Mouse (Mus musculus): ENCODE measurements at regions not wholly inside any gene's neighbourhood (a gene's known extent, or its start where the extent isn't known, plus 50 kb on each side); places are given as distances from the start of the nearest gene placed in this dataset.

DNA sequence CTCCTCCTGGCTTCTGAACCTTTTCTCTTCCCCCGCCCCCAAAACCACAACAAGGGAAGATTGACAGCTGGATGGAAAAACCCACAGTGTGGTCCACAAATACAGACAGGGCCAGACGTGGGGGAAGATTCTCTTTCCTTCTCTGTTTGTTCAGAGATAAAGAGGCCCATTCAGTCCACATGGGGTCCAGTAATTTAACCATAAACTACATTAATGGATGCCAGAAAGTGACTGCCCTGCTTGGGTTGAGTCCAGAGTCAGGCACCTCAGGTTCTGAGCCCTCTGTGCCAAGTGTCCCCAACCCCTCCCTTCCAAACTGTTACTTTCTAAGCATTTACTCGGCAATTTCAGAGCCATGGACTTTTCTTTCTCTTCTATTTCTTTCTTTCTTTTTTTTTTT lies 121.9 kb upstream of the Smyd2 start:
- Histone ChIP-seq H3K27ac (ENCODE audit: low read depth, low read length) (no peak overlapping the region), H3K4me2 (replicated peaks; ENCODE audit: low read depth, low read length) (no peak overlapping the region), H3K9ac (ENCODE audit: low read depth, low read length) (no peak overlapping the region), H3K9me3 (ENCODE audit: control insufficient read depth, low read length) (no peaks in the 10 kb centered on the region), H3K4me3 (ENCODE audit: low read depth, low read length) (no peak overlapping the region), H3K36me3 (ENCODE audit: control insufficient read depth, insufficient read depth, low read length) (no peaks in the 10 kb centered on the region), H3K4me1 (replicated peaks; ENCODE audit: control insufficient read depth, insufficient read depth, low read length) (no peaks in the 10 kb centered on the region; the same call in 1 of the 2 replicates), H3K27me3 (ENCODE audit: control insufficient read depth, insufficient read depth, low read length) (no peaks in the 10 kb centered on the region)
- DNase-seq (ENCODE audit: low spot score) (no peak), ATAC-seq (ENCODE audit: low FRiP score) (no peak)
- WGBS, result 56% methylated on average over 3 of the region's 3 CpGs

GRCm38 (mm10) chr1:190043156-190043555 lies 121.0 kb upstream of the Smyd2 start:
- Histone ChIP-seq H3K27me3 (ENCODE audit: control insufficient read depth, insufficient read depth, low read length) (no peaks in the 10 kb centered on the region), H3K4me1 (replicated peaks; ENCODE audit: control insufficient read depth, insufficient read depth, low read length) (no peaks in the 10 kb centered on the region; the same call in 1 of the 2 replicates), H3K9me3 (ENCODE audit: control insufficient read depth, low read length) (no peaks in the 10 kb centered on the region), H3K4me2 (replicated peaks; ENCODE audit: low read depth, low read length) (no peak overlapping the region), H3K27ac (ENCODE audit: low read depth, low read length) (no peak overlapping the region), H3K4me3 (ENCODE audit: low read depth, low read length) (no peak overlapping the region), H3K36me3 (ENCODE audit: control insufficient read depth, insufficient read depth, low read length) (no peaks in the 10 kb centered on the region), H3K9ac (ENCODE audit: low read depth, low read length) (no peak overlapping the region)
- WGBS, result 89% methylated on average over 10 of the region's 10 CpGs
- ATAC-seq (ENCODE audit: low FRiP score) (no peak), DNase-seq (ENCODE audit: low spot score) (no peak)

DNA sequence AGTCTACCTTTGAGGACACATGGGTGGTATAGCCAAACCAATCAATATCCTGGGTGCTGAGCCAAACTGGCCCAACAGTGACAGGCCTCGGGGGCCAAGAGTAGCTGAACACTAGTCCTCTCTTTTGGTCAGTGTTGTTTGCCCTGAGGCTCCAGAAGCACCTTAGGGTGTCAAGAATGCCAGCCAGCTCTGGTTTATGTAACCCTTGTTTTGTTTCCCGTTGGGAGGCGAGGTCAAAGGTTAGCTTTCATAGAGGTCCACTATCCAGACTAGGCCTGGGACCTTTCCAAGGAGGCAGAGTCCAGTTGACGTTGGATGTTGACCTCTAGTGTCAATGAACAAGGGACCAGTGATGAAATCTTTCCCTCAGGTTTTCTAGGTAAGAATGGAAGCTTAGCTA lies 120.0 kb upstream of the Smyd2 start:
- Histone ChIP-seq H3K4me2 (replicated peaks; ENCODE audit: low read depth, low read length) (no peak overlapping the region), H3K4me3 (ENCODE audit: low read depth, low read length) (no peak overlapping the region), H3K27me3 (ENCODE audit: control insufficient read depth, insufficient read depth, low read length) (no peaks in the 10 kb centered on the region), H3K27ac (ENCODE audit: low read depth, low read length) (no peak overlapping the region), H3K9me3 (ENCODE audit: control insufficient read depth, low read length) (no peaks in the 10 kb centered on the region), H3K4me1 (replicated peaks; ENCODE audit: control insufficient read depth, insufficient read depth, low read length) (no peaks in the 10 kb centered on the region; the same call in 1 of the 2 replicates), H3K9ac (ENCODE audit: low read depth, low read length) (no peak overlapping the region), H3K36me3 (ENCODE audit: control insufficient read depth, insufficient read depth, low read length) (no peaks in the 10 kb centered on the region)
- 86% methylated on average over 4 of the region's 4 CpGs for WGBS
- ATAC-seq (ENCODE audit: low FRiP score) (no peak), DNase-seq (ENCODE audit: low spot score) (no peak)

GRCm38 (mm10) chr1:190041096-190041706 lies 119.0 kb upstream of the Smyd2 start:
- no peaks in the 10 kb centered on the region for H3K4me1 ChIP-seq (replicated peaks; ENCODE audit: control insufficient read depth, insufficient read depth, low read length)
- ATAC-seq (ENCODE audit: low FRiP score), result no peak
- H3K9me3 ChIP-seq (ENCODE audit: control insufficient read depth, low read length), result no peaks in the 10 kb centered on the region
- H3K9ac ChIP-seq (ENCODE audit: low read depth, low read length), result no peak overlapping the region
- no peaks in the 10 kb centered on the region for H3K36me3 ChIP-seq (ENCODE audit: control insufficient read depth, insufficient read depth, low read length)
- no peaks in the 10 kb centered on the region for H3K27me3 ChIP-seq (ENCODE audit: control insufficient read depth, insufficient read depth, low read length)
- DNase-seq (ENCODE audit: low spot score), result no peak
- WGBS, result 71% methylated on average over 7 of the region's 7 CpGs
- no peak overlapping the region for H3K4me2 ChIP-seq (replicated peaks; ENCODE audit: low read depth, low read length)
- no peak overlapping the region for H3K27ac ChIP-seq (ENCODE audit: low read depth, low read length)
- no peak overlapping the region for H3K4me3 ChIP-seq (ENCODE audit: low read depth, low read length)

GRCm38 (mm10) chr1:190038046-190038445 lies 115.9 kb upstream of the Smyd2 start:
- no peak for ATAC-seq (ENCODE audit: low FRiP score)
- no peak for DNase-seq (ENCODE audit: low spot score)
- Histone ChIP-seq H3K27ac (ENCODE audit: low read depth, low read length) (no peak overlapping the region), H3K27me3 (ENCODE audit: control insufficient read depth, insufficient read depth, low read length) (no peaks in the 10 kb centered on the region), H3K4me2 (replicated peaks; ENCODE audit: low read depth, low read length) (no peak overlapping the region), H3K4me1 (replicated peaks; ENCODE audit: control insufficient read depth, insufficient read depth, low read length) (no peaks in the 10 kb centered on the region; the same call in 1 of the 2 replicates), H3K36me3 (ENCODE audit: control insufficient read depth, insufficient read depth, low read length) (no peaks in the 10 kb centered on the region), H3K9ac (ENCODE audit: low read depth, low read length) (no peak overlapping the region), H3K9me3 (ENCODE audit: control insufficient read depth, low read length) (no peaks in the 10 kb centered on the region), H3K4me3 (ENCODE audit: low read depth, low read length) (no peak overlapping the region)
- WGBS, result 54% methylated on average over 5 of the region's 5 CpGs

DNA sequence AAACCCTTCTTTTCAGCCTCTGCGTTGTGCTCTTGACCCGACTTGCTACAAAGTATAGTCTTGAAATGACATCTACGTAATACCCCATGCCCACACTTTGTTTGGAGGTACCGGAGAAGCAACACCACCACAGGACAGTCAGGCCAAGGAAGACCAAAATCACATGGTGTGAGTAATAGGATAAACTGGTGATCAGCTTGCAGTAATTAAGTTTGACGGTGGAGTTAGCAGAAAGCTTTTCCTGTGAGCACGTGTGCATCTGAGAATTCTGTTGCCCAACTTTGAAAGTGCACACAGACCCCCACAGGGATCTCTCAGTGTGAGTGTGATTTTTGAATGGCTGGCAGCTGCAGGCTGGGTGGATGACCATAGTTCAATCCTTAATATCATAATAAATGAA lies 114.6 kb upstream of the Smyd2 start:
- 72% methylated on average over 6 of the region's 6 CpGs for WGBS
- ATAC-seq (ENCODE audit: low FRiP score) (no peak), DNase-seq (ENCODE audit: low spot score) (no peak)
- Histone ChIP-seq H3K36me3 (ENCODE audit: control insufficient read depth, insufficient read depth, low read length) (no peaks in the 10 kb centered on the region), H3K4me2 (replicated peaks; ENCODE audit: low read depth, low read length) (no peak overlapping the region), H3K27ac (ENCODE audit: low read depth, low read length) (no peak overlapping the region), H3K9me3 (ENCODE audit: control insufficient read depth, low read length) (no peaks in the 10 kb centered on the region), H3K4me3 (ENCODE audit: low read depth, low read length) (no peak overlapping the region), H3K4me1 (replicated peaks; ENCODE audit: control insufficient read depth, insufficient read depth, low read length) (no peaks in the 10 kb centered on the region; the same call in 1 of the 2 replicates), H3K9ac (ENCODE audit: low read depth, low read length) (no peak overlapping the region), H3K27me3 (ENCODE audit: control insufficient read depth, insufficient read depth, low read length) (no peaks in the 10 kb centered on the region)

GRCm38 (mm10) chr1:190035935-190036334 lies 113.8 kb upstream of the Smyd2 start:
- Histone ChIP-seq H3K36me3 (ENCODE audit: control insufficient read depth, insufficient read depth, low read length) (no peaks in the 10 kb centered on the region), H3K27me3 (ENCODE audit: control insufficient read depth, insufficient read depth, low read length) (no peaks in the 10 kb centered on the region), H3K9ac (ENCODE audit: low read depth, low read length) (no peak overlapping the region), H3K27ac (ENCODE audit: low read depth, low read length) (no peak overlapping the region), H3K9me3 (ENCODE audit: control insufficient read depth, low read length) (no peaks in the 10 kb centered on the region), H3K4me2 (replicated peaks; ENCODE audit: low read depth, low read length) (no peak overlapping the region), H3K4me3 (ENCODE audit: low read depth, low read length) (no peak overlapping the region), H3K4me1 (replicated peaks; ENCODE audit: control insufficient read depth, insufficient read depth, low read length) (no peaks in the 10 kb centered on the region; the same call in 1 of the 2 replicates)
- no peak for ATAC-seq (ENCODE audit: low FRiP score)
- DNase-seq (ENCODE audit: low spot score), result no peak
- WGBS, result 92% methylated on average over 11 of the region's 11 CpGs

DNA sequence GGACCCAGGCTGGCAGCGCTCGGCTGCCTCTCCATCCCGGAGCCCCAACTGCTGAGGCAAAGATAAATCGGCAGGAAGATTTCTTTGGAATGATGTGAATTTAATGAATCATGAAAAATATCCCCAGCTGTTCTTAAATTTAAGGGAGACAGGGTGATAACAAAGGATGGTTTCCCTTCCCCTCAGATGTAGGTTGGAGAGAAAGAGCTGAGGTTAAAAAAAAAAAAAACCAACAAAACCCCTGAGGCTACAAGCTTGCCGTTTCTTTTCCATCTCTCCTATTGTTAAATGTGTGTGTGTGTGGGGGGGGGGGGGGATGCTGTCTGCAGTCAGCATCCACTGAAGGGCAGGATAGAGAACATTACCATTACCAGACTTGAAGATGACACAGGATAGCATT lies 111.9 kb upstream of the Smyd2 start:
- no peak for ATAC-seq (ENCODE audit: low FRiP score)
- Histone ChIP-seq H3K4me1 (replicated peaks; ENCODE audit: control insufficient read depth, insufficient read depth, low read length) (no peaks in the 10 kb centered on the region; the same call in 1 of the 2 replicates), H3K27ac (ENCODE audit: low read depth, low read length) (no peak overlapping the region), H3K9me3 (ENCODE audit: control insufficient read depth, low read length) (no peaks in the 10 kb centered on the region), H3K36me3 (ENCODE audit: control insufficient read depth, insufficient read depth, low read length) (no peaks in the 10 kb centered on the region), H3K27me3 (ENCODE audit: control insufficient read depth, insufficient read depth, low read length) (no peaks in the 10 kb centered on the region), H3K4me2 (replicated peaks; ENCODE audit: low read depth, low read length) (no peak overlapping the region), H3K9ac (ENCODE audit: low read depth, low read length) (no peak overlapping the region), H3K4me3 (ENCODE audit: low read depth, low read length) (no peak overlapping the region)
- WGBS, result 59% methylated on average over 5 of the region's 5 CpGs
- DNase-seq (ENCODE audit: low spot score), result no peak

DNA sequence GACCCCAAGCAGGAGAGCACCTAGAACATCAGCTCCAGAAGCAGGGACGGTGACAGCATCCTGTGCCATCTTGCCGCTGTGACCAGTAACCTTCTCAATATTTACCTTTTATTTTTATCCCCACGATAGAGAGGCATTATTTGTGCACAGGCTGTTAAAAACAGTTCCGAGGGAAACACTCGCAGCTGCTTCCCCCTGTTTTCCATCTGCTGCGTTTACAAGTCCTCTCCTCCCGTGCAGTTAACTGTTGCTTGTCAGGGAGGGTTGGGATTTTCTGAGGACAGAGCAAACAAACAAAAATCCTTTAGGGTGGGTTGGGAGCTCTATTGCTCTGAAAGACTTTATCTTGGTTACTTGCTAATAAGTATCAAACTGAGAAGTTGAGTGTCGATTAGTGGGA lies 105.4 kb upstream of the Smyd2 start:
- Histone ChIP-seq H3K27ac (ENCODE audit: low read depth, low read length) (no peak overlapping the region), H3K4me1 (replicated peaks; ENCODE audit: control insufficient read depth, insufficient read depth, low read length) (no peaks in the 10 kb centered on the region), H3K9me3 (ENCODE audit: control insufficient read depth, low read length) (no peaks in the 10 kb centered on the region), H3K27me3 (ENCODE audit: control insufficient read depth, insufficient read depth, low read length) (no peaks in the 10 kb centered on the region), H3K4me2 (replicated peaks; ENCODE audit: low read depth, low read length) (no peak overlapping the region), H3K9ac (ENCODE audit: low read depth, low read length) (no peak overlapping the region), H3K36me3 (ENCODE audit: control insufficient read depth, insufficient read depth, low read length) (no peaks in the 10 kb centered on the region), H3K4me3 (ENCODE audit: low read depth, low read length) (no peak overlapping the region)
- no peak for DNase-seq (ENCODE audit: low spot score)
- 51% methylated on average over 8 of the region's 8 CpGs for WGBS
- no peak for ATAC-seq (ENCODE audit: low FRiP score)

Data from hindbrain, embryonic 11.5 days (tissue).